Mouse (Mus musculus) E14TG2a.4 (cell line): Measurements from ENCODE around the gene Gas7.

Source experiments
- H3K27me3 ChIP-seq: 2 replicates; pipeline ENCODE4 v1.6.1; 2014; ENCODE audit warnings: low read length, control low read depth; ENCODE audit not compliant: insufficient read depth
- H3K36me3 ChIP-seq: 2 replicates; pipeline ENCODE4 v1.6.1; 2014; ENCODE audit warnings: low read length, control low read depth; ENCODE audit not compliant: insufficient read depth
- H3K4me1 ChIP-seq: replicated peaks from 2 replicates; pipeline ENCODE4 v1.6.1; 2014; ENCODE audit warnings: low read depth, low read length, control low read depth
- H3K4me3 ChIP-seq: replicated peaks from 2 replicates; pipeline ENCODE4 v1.5.1; 2014; ENCODE audit warnings: mild to moderate bottlenecking, low read length
- H3K9me3 ChIP-seq: 2 replicates; pipeline ENCODE4 v1.6.1; 2014; ENCODE audit warnings: low read length, control low read depth
- CTCF ChIP-seq: conservative IDR thresholded peaks from 2 replicates; pipeline ENCODE4 v1.5.1; 2014; ENCODE audit warnings: low read length
- NANOG ChIP-seq: IDR thresholded peaks from 2 replicates; pipeline ENCODE4 v1.6.1; 2014; ENCODE audit warnings: borderline replicate concordance, low read length, mixed read lengths
- POU5F1 ChIP-seq: IDR thresholded peaks from 2 replicates; pipeline ENCODE4 v1.6.1; 2014; ENCODE audit warnings: low read length, borderline replicate concordance

The Gas7 gene

DNA sequence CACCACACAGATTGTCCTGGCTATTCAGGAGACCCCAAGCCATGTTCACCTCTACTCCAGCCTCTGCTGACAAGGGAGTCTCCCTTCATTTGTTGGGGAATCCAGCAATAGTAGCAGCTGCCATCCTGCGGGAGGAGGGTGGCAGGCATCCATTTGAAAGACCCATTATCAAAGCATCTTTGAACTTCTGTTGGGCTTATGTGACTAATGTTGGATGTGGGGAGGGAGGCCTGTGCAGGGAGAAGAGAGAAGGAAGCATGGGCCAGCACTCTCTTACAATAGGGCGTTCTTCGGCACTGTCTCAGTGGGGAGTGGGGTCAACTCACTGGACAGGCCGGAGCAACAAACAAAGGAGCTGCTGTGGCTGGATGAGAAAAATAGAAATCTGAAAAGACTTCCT is 110.3 kb downstream of the Gas7 start:
- H3K4me1 ChIP-seq: no peaks in the 10 kb centered on the region
- TF ChIP-seq CTCF (no peak), NANOG (no peak), POU5F1 (no peak)
- H3K4me3 ChIP-seq: no peak overlapping the region
- H3K27me3 ChIP-seq: no peaks in the 10 kb centered on the region
- H3K36me3 ChIP-seq: no peaks in the 10 kb centered on the region
- no peaks in the 10 kb centered on the region for H3K9me3 ChIP-seq

DNA sequence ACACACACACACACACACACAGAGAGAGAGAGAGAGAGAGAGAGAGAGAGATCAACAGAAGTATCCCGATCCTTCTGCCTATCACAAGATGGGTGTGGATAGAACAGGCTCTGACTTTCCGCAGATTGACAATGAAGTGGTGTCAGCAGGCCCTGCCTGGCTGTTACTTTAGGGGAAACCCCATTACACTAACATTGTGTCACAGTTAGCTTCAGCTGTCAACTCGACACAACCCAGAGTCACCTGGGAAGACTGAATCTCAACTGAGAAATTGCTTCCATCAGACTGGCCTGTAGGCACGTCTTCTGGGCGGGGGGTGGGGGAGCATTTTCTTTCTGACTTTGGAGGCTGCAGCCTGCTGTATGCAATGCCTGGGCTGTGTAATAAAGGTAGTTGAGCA is 111.5 kb downstream of the Gas7 start:
- H3K27me3 ChIP-seq: no peaks in the 10 kb centered on the region
- no peak overlapping the region for H3K4me3 ChIP-seq
- H3K36me3 ChIP-seq: no peaks in the 10 kb centered on the region
- H3K9me3 ChIP-seq: no peaks in the 10 kb centered on the region
- TF ChIP-seq CTCF (no peak), NANOG (no peak), POU5F1 (no peak)
- no peaks in the 10 kb centered on the region for H3K4me1 ChIP-seq

DNA sequence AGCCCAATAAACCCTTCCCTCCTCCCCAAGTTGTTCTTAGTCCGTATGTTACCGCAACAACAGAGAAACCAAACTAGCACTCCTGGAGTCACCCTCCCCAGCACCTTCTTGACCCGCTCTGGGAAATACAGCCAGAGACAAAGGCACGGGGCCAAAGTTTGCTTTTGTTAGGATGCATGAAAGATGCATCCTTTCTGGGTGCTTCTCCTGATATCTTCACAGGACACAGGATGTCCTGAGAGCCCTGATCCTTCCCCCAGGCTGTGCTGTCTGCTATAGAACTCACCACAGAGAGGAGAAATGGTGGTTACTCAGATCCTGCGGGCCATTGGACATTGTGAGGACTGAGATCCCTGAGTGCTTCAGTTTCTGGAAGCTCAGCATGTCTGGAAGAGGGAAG is 111.9 kb downstream of the Gas7 start:
- no peaks in the 10 kb centered on the region for H3K36me3 ChIP-seq
- H3K4me1 ChIP-seq: no peaks in the 10 kb centered on the region
- no peak for TF ChIP-seq NANOG
- no peak for TF ChIP-seq CTCF
- no peak for TF ChIP-seq POU5F1
- H3K9me3 ChIP-seq: no peaks in the 10 kb centered on the region
- H3K27me3 ChIP-seq: no peaks in the 10 kb centered on the region
- H3K4me3 ChIP-seq: no peak overlapping the region

DNA sequence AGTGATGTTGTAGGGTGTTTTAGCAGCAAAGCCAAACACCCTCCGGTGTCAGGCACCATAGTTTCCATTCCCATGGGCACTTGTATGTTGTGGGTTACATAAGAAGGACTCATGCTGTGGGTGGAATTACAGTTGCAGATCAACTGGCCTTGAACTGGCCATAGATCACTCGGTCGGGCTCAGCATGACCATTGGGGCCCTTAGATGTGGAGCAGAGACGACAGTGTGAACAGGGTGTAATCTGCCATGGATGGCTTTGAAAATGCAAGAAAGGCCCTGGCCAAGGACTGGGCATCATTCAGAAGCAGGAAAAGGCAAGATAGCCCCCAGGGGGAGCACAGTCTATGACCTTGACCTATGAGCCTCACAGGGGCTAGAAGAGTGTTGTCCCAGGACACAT is 112.8 kb downstream of the Gas7 start:
- Histone ChIP-seq H3K4me1 (no peaks in the 10 kb centered on the region), H3K4me3 (no peak overlapping the region), H3K36me3 (no peaks in the 10 kb centered on the region), H3K9me3 (no peaks in the 10 kb centered on the region), H3K27me3 (no peaks in the 10 kb centered on the region)
- TF ChIP-seq POU5F1 (no peak), CTCF (no peak), NANOG (no peak)

DNA sequence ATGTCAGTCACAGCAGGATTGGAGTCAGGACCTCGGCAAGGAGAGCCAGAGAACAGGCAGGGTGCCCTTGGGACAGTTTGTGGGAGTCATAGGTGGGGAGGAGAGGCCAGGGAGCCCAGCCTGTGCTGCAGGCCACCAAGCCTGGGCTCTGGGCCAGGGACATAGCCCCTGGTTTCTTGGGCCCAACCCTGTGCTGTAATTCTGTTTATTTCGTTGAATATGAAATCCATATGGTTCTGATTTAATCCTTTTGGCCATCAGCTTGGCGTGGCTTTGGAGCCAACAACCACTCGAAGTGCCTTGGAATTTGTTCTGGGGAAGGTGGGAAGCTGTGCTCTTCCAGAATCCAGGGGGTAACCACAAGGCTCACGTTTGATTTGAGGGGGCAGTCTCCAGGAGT is 113.6 kb downstream of the Gas7 start:
- TF ChIP-seq CTCF: no peak
- no peak for TF ChIP-seq POU5F1
- no peak for TF ChIP-seq NANOG
- Histone ChIP-seq H3K27me3 (no peaks in the 10 kb centered on the region), H3K4me3 (no peak overlapping the region), H3K9me3 (no peaks in the 10 kb centered on the region), H3K36me3 (no peaks in the 10 kb centered on the region), H3K4me1 (no peaks in the 10 kb centered on the region)

DNA sequence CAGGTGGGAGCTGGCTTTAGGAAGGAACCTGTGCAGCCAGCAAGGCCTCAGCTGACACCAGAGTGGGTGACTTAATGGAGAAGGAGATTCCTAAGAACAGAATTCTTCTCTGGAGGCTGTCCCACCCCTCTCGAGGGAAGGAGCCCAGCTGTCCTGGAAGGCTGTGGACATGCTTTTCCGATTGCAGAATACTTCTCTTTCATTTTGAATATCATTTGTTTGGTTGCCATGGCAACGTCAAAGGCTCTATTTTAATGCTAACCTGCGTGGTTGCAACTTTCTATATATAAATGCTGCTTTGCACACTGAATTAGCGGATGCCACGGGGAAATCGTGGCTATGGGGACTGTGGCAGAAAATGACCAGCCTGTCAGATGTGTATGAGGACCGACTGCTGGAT is 115.7 kb downstream of the Gas7 start:
- Histone ChIP-seq H3K27me3 (no peaks in the 10 kb centered on the region), H3K4me3 (no peak overlapping the region), H3K4me1 (no peaks in the 10 kb centered on the region), H3K9me3 (no peaks in the 10 kb centered on the region), H3K36me3 (no peaks in the 10 kb centered on the region)
- TF ChIP-seq POU5F1 (no peak), NANOG (no peak), CTCF (no peak)

DNA sequence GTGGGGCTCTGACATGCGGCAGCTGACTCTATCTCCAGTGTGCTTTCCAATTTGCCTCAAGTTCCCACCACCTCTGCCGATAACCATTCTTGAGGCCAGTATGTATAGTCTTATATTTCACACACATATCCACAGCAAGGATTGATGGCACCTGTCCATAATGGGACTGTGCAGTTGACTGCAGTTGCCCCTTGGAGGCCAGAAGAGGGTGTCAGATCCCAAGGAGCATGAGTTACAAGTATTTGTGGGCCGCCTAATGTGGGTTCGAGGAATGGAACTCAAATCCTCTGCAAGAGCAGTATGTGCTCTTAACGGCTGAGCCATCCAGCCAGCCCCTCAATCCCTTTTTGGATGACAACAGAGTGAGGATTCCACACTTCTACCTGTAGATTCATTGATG is 119.1 kb downstream of the Gas7 start:
- H3K4me3 ChIP-seq: no peak overlapping the region
- no peak for TF ChIP-seq NANOG
- no peak for TF ChIP-seq POU5F1
- TF ChIP-seq CTCF: no peak
- H3K9me3 ChIP-seq: no peaks in the 10 kb centered on the region
- H3K4me1 ChIP-seq: no peaks in the 10 kb centered on the region
- H3K36me3 ChIP-seq: no peaks in the 10 kb centered on the region
- no peaks in the 10 kb centered on the region for H3K27me3 ChIP-seq

DNA sequence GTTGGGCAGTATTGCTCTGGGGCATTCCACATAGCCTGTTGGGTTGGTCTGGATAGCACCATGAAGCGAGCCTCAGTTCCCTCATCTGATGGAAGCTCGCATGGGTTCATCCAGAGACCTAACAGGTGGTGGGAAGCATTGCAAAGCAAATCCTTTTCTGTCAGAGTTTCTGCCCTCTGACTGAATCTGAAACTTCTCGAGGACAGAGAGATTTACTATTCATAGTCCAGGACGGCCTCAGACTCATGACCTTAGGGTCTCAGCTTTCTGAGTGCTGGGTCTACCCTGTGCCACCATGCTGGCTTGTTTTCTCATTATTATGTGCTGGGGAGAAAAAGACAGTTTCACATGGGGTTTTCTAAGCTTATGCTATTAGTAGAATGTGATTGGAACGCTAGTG is 122.2 kb downstream of the Gas7 start:
- H3K27me3 ChIP-seq: no peaks in the 10 kb centered on the region
- H3K36me3 ChIP-seq: no peaks in the 10 kb centered on the region
- no peaks in the 10 kb centered on the region for H3K9me3 ChIP-seq
- H3K4me3 ChIP-seq: no peak overlapping the region
- no peaks in the 10 kb centered on the region for H3K4me1 ChIP-seq
- TF ChIP-seq CTCF (no peak), POU5F1 (no peak), NANOG (no peak)

DNA sequence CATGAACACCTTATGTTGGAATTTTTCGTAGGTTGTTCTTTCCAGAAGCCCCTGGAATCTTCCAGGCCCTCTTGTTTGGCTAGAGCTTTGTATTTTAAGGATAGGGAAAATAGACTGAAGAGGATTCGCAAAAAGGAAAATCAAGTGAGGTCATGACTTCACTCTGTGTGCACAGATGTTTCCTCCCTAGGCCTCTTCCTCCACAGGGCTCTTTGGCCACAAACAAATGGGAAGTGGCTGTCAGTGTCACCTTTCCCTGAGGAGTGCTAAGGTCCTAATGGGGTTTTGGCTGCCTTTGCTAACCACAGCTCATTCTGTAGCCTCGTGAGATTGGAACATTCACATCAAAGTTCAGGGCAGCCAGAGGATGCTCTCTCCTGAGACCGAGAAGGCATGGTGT is 122.8 kb downstream of the Gas7 start:
- Histone ChIP-seq H3K27me3 (no peaks in the 10 kb centered on the region), H3K36me3 (no peaks in the 10 kb centered on the region), H3K9me3 (no peaks in the 10 kb centered on the region), H3K4me3 (no peak overlapping the region), H3K4me1 (no peaks in the 10 kb centered on the region)
- TF ChIP-seq NANOG (no peak), POU5F1 (no peak), CTCF (no peak)

DNA sequence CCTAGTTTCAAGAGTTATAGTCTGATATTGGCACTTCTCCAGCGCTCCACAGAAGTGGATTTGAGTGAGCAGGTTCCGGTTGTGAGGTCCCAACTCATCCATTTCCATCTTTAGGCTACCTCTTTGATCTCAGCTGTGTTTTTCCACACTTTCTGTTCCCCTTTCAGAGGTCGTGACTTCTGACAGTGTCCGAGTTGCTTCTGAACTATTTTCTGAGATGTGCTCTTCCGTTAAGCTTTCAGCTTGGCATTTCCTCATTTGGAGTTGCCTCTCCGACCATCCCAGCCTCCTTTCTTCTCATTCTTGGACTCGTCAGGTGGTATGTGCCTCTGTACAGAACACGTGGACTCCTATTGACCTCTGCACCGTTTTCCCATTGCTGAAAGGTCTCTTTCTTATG is 123.9 kb downstream of the Gas7 start:
- TF ChIP-seq CTCF: no peak
- TF ChIP-seq POU5F1: no peak
- TF ChIP-seq NANOG: no peak
- no peaks in the 10 kb centered on the region for H3K4me1 ChIP-seq
- no peak overlapping the region for H3K4me3 ChIP-seq
- H3K9me3 ChIP-seq: no peaks in the 10 kb centered on the region
- H3K36me3 ChIP-seq: no peaks in the 10 kb centered on the region
- H3K27me3 ChIP-seq: no peaks in the 10 kb centered on the region
